Mouse (Mus musculus): ENCODE measurements around the gene Cpe. TPM values are rescaled to one million over a fixed set of nuclear protein-coding genes. Genes with fewer than 3 reads are reported as not detected.

Gene Cpe
- polyA plus RNA-seq (2012; ENCODE audit: low replicate concordance), result 0.17 and 0.28 TPM in 2 replicates

DNA sequence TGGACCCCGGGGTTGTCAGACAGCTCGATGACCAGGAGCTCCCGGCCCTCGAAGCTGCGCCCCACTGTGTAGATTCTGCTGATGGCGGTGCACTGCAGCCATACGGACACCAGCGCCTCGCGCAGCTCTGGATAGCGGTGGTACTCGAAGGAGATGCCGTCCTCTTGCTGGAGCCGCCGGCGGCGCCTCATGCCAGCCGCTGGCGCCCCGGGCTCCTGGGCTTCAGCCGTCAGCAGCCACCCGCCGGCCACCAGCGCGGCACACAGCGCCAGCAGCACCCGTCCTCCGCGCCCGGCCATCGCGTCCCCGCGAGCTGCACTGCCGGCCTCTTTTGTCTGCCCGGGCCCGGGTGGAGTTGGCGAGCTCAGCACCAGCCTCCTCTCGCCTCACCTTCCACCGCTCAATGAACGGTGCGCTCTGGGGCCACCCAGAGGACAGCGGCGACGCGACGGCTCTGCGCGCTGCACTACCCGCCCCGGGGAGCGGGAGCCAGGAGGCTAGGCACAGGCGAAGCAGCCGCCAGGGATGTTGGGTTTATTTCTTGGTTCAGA is at the start of gene Cpe:
Cpe (minus strand) TSS at position 404 of the 551 bp plus-strand sequence.

DNA sequence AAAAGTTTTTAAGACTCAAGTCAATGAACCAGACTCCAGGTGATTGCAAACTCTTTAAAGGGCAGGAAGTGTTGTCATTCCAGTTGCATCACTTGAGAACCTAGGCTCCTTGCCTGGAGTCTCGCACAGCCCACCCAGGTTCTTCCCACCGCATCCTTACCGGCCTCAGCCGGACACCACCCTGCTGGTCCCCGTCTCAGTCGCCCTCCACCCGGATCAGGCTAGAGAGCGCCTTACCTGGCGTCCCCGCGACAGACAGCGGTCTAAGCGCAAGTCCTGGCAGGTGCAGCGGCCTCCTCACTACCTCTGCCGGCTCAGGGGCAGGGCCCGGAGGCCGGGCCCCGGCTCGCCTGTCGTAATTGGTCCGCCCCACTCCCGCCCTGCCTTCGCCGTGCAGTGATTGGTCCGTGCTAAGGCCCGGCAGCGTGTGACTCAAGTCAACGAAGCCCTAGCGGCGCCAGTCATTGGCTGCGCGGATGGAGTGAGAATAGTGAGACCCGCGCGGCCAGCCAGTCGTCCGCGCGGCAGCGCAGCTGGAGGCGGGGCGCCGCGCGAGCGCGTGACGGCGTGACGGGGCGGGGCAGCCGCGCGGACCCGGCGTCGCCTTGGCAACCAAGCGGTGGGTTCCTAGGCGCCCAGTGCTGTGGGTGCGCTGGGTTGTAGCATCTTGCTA is 40.6 kb upstream of the Cpe start, which contains the start of gene Msmo1:
Msmo1 (minus strand) TSS at position 522 of the 673 bp plus-strand sequence.

Other genes starting within 250 kb of the Cpe start
- 1.3 and 2.0 TPM in 2 replicates for gene Msmo1, start 40.7 kb upstream of the Cpe start, polyA plus RNA-seq (2012; ENCODE audit: low replicate concordance)
- gene Klhl2, start 157.0 kb upstream of the Cpe start, polyA plus RNA-seq (2012; ENCODE audit: low replicate concordance), result 4.5 and 4.7 TPM in 2 replicates

Data from hematopoietic multipotent progenitor cell, adult 10-12 weeks (in vitro differentiated cells).